Mouse (Mus musculus): ENCODE measurements around the gene Capn7. TPM values are rescaled to one million over a fixed set of nuclear protein-coding genes. Genes with fewer than 3 reads are reported as not detected.

Gene Capn7
- total and polyA plus RNA-seq, 2 experiments from 2014 or later, result 33.8 to 34.0 TPM

GRCm38 (mm10) chr14:31397353-31397752 lies 60.9 kb downstream of the Capn7 start:
- no peaks in the 10 kb centered on the region for H3K9me3 ChIP-seq (replicated peaks; ENCODE audit: control insufficient read depth, low read length)
- ATAC-seq (ENCODE audit: insufficient read depth, low read depth) (peak; percentile 5; the same call in 1 of the 2 replicates), DNase-seq (ENCODE audit: low spot score) (no peak)
- peaks cover 56% of the 10 kb centered on the region for H3K4me1 ChIP-seq (ENCODE audit: control insufficient read depth, insufficient read depth)
- no peak overlapping the region for H3K4me3 ChIP-seq (ENCODE audit: low read depth, low read length)
- H3K4me2 ChIP-seq (ENCODE audit: low read depth, low read length), result peak overlapping the region; percentile 7; the same call in 1 of the 2 replicates
- WGBS, result 63% methylated on average over 12 of the region's 12 CpGs
- no peak for TF ChIP-seq EP300 (IDR thresholded peaks at IDR 0.05; ENCODE audit: low read depth)
- TF ChIP-seq CTCF (IDR thresholded peaks at IDR 0.05; ENCODE audit: low read depth), result no peak
- H3K27ac ChIP-seq (ENCODE audit: low read depth), result peak overlapping the region; percentile 92
- H3K36me3 ChIP-seq (replicated peaks; ENCODE audit: control insufficient read depth, insufficient read depth, low read length), result no peaks in the 10 kb centered on the region
- 0 out of 2 replicates have a peak overlapping the region, but pooled peaks have one; percentile 3 for H3K9ac ChIP-seq (replicated peaks; ENCODE audit: low read depth, low read length)
- no peaks in the 10 kb centered on the region for H3K27me3 ChIP-seq (ENCODE audit: control insufficient read depth, insufficient read depth, low read length)

- H3K9me3 ChIP-seq (replicated peaks; ENCODE audit: control insufficient read depth, low read length), result no peaks in the 10 kb centered on the region
- H3K4me1 ChIP-seq (ENCODE audit: control insufficient read depth, insufficient read depth), result peaks cover 55% of the 10 kb centered on the region
- no peak overlapping the region for H3K4me3 ChIP-seq (ENCODE audit: low read depth, low read length)
- H3K9ac ChIP-seq (replicated peaks; ENCODE audit: low read depth, low read length), result 0 out of 2 replicates have a peak overlapping the region, but pooled peaks have one; percentile 3
- ATAC-seq (ENCODE audit: insufficient read depth, low read depth), result peak; percentile 80
- DNase-seq (ENCODE audit: low spot score), result peak; percentile 74
- TF ChIP-seq EP300 (IDR thresholded peaks at IDR 0.05; ENCODE audit: low read depth), result 0 out of 2 replicates have a peak, but pooled peaks have one; percentile 43
- no peak for TF ChIP-seq CTCF (IDR thresholded peaks at IDR 0.05; ENCODE audit: low read depth)
- 52% methylated on average over 9 of the region's 9 CpGs for WGBS
- no peaks in the 10 kb centered on the region for H3K27me3 ChIP-seq (ENCODE audit: control insufficient read depth, insufficient read depth, low read length)
- H3K4me2 ChIP-seq (ENCODE audit: low read depth, low read length), result peak overlapping the region; percentile 7; the same call in 1 of the 2 replicates
- peak overlapping the region; percentile 92 for H3K27ac ChIP-seq (ENCODE audit: low read depth)
- H3K36me3 ChIP-seq (replicated peaks; ENCODE audit: control insufficient read depth, insufficient read depth, low read length), result no peaks in the 10 kb centered on the region
These were observed 61.6 kb downstream of the Capn7 start for GRCm38 (mm10) chr14:31397791-31398595.

- peaks cover 52% of the 10 kb centered on the region for H3K4me1 ChIP-seq (ENCODE audit: control insufficient read depth, insufficient read depth)
- no peak overlapping the region for H3K4me2 ChIP-seq (ENCODE audit: low read depth, low read length)
- no peaks in the 10 kb centered on the region for H3K9me3 ChIP-seq (replicated peaks; ENCODE audit: control insufficient read depth, low read length)
- TF ChIP-seq CTCF (IDR thresholded peaks at IDR 0.05; ENCODE audit: low read depth), result no peak
- TF ChIP-seq EP300 (IDR thresholded peaks at IDR 0.05; ENCODE audit: low read depth), result no peak
- no peak for DNase-seq (ENCODE audit: low spot score)
- H3K4me3 ChIP-seq (ENCODE audit: low read depth, low read length), result no peak overlapping the region
- ATAC-seq (ENCODE audit: insufficient read depth, low read depth), result no peak
- H3K27me3 ChIP-seq (ENCODE audit: control insufficient read depth, insufficient read depth, low read length), result no peaks in the 10 kb centered on the region
- H3K36me3 ChIP-seq (replicated peaks; ENCODE audit: control insufficient read depth, insufficient read depth, low read length), result no peaks in the 10 kb centered on the region
- 92% methylated on average over 11 of the region's 11 CpGs for WGBS
- no peak overlapping the region for H3K9ac ChIP-seq (replicated peaks; ENCODE audit: low read depth, low read length)
- H3K27ac ChIP-seq (ENCODE audit: low read depth), result peak overlapping the region; percentile 92
These were observed 62.4 kb downstream of the Capn7 start for GRCm38 (mm10) chr14:31398819-31399218.

GRCm38 (mm10) chr14:31399271-31399670 lies 62.8 kb downstream of the Capn7 start:
- DNase-seq (ENCODE audit: low spot score), result no peak
- ATAC-seq (ENCODE audit: insufficient read depth, low read depth), result no peak
- Histone ChIP-seq H3K36me3 (replicated peaks; ENCODE audit: control insufficient read depth, insufficient read depth, low read length) (no peaks in the 10 kb centered on the region), H3K9me3 (replicated peaks; ENCODE audit: control insufficient read depth, low read length) (no peaks in the 10 kb centered on the region), H3K9ac (replicated peaks; ENCODE audit: low read depth, low read length) (no peak overlapping the region), H3K27me3 (ENCODE audit: control insufficient read depth, insufficient read depth, low read length) (no peaks in the 10 kb centered on the region), H3K4me1 (ENCODE audit: control insufficient read depth, insufficient read depth) (peaks cover 52% of the 10 kb centered on the region), H3K27ac (ENCODE audit: low read depth) (no peak overlapping the region), H3K4me2 (ENCODE audit: low read depth, low read length) (no peak overlapping the region), H3K4me3 (ENCODE audit: low read depth, low read length) (no peak overlapping the region)
- WGBS, result 86% methylated on average over 3 of the region's 3 CpGs
- no peak for TF ChIP-seq CTCF (IDR thresholded peaks at IDR 0.05; ENCODE audit: low read depth)
- no peak for TF ChIP-seq EP300 (IDR thresholded peaks at IDR 0.05; ENCODE audit: low read depth)

DNA sequence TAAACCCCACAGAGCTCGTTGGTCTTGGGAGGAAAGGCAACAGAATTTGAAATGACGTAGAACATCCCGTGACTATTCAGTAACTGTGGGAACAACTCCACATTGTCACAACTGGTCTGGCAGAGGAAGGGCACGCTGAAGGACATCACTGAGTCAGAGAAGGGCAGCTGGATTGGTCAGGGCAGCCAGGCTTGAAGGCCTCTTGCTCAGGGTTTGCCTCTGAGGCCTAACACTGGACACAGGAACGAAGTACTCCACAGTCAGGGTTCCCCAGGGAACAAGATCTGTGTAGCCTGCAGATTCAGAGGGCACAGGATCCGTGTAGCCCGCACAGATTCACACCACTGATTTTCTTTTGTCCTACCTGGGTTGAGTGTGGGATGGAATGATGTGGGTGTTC lies 63.8 kb downstream of the Capn7 start:
- Histone ChIP-seq H3K27ac (ENCODE audit: low read depth) (peak overlapping the region; percentile 47), H3K4me2 (ENCODE audit: low read depth, low read length) (no peak overlapping the region), H3K4me3 (ENCODE audit: low read depth, low read length) (no peak overlapping the region), H3K9me3 (replicated peaks; ENCODE audit: control insufficient read depth, low read length) (no peaks in the 10 kb centered on the region), H3K27me3 (ENCODE audit: control insufficient read depth, insufficient read depth, low read length) (no peaks in the 10 kb centered on the region), H3K4me1 (ENCODE audit: control insufficient read depth, insufficient read depth) (peaks cover 55% of the 10 kb centered on the region), H3K9ac (replicated peaks; ENCODE audit: low read depth, low read length) (no peak overlapping the region), H3K36me3 (replicated peaks; ENCODE audit: control insufficient read depth, insufficient read depth, low read length) (no peaks in the 10 kb centered on the region)
- ATAC-seq (ENCODE audit: insufficient read depth, low read depth) (no peak), DNase-seq (ENCODE audit: low spot score) (no peak)
- TF ChIP-seq CTCF (IDR thresholded peaks at IDR 0.05; ENCODE audit: low read depth), result no peak
- no peak for TF ChIP-seq EP300 (IDR thresholded peaks at IDR 0.05; ENCODE audit: low read depth)
- WGBS, result 71% methylated on average over 7 of the region's 7 CpGs
